Mouse (Mus musculus): Measurements from ENCODE around the gene Necap1. TPM values are rescaled to one million over a fixed set of nuclear protein-coding genes. Genes with fewer than 3 reads are reported as not detected.

The Necap1 gene
- 39.8 and 44.4 TPM in 2 replicates for polyA plus RNA-seq (2014; fragmentation: Nextera tagmentation; extraction: Ambion mirVana)

GRCm38 (mm10) chr6:122873871-122874719, at the start of gene Necap1:
Gene Necap1 (plus strand): TSS chr6:122874474.
- peak within 1 kb of the TSS; percentile 74 for H3K4me2 ChIP-seq
- peak; percentile 95 for DNase-seq (ENCODE audit: low spot score)

DNA sequence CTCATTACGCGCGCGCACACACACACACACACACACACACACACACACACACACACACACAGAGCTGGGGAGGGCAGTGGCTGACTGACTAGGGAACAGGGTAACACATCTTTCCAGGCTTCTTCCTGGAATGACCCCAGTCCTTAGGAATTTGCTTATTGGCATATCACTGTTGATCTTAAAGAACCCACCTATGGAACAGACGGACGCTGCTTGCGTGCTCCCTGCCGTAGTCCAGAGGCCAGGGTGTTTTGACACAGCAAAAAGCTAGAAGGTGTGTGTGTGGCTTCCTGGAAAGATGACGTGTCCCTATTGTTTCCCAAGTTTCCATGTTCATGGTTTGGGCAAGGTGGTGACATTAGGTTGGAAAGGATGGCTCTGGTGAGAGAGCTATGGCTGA, 49.1 kb upstream of the Necap1 start:
- no peak overlapping the region for H3K27ac ChIP-seq (ENCODE audit: low read depth, low read length)
- no peaks in the 10 kb centered on the region for H3K27me3 ChIP-seq (replicated peaks; ENCODE audit: control insufficient read depth, insufficient read depth, low read length)
- no peaks in the 10 kb centered on the region for H3K36me3 ChIP-seq (ENCODE audit: control insufficient read depth, insufficient read depth, low read length)
- H3K9me3 ChIP-seq (ENCODE audit: control insufficient read depth, low read length): no peaks in the 10 kb centered on the region
- ATAC-seq (replicated peaks; ENCODE audit: low FRiP score) (no peak), DNase-seq (ENCODE audit: low spot score) (no peak)
- 89% methylated on average over 9 of the region's 9 CpGs for WGBS
- H3K4me1 ChIP-seq (replicated peaks; ENCODE audit: control insufficient read depth, insufficient read depth, low read length): peaks cover 30% of the 10 kb centered on the region
- no peak overlapping the region for H3K4me3 ChIP-seq (ENCODE audit: low read depth, low read length)
- H3K4me2 ChIP-seq: no peak overlapping the region
- no peak overlapping the region for H3K9ac ChIP-seq (ENCODE audit: low read depth, low read length)

More at GRCm38 (mm10) chr6:122873871-122874719, at the start of gene Necap1:
- Histone ChIP-seq H3K9ac (ENCODE audit: low read depth, low read length) (peak within 1 kb of the TSS; percentile 85), H3K27me3 (replicated peaks; ENCODE audit: control insufficient read depth, insufficient read depth, low read length) (no peaks in the 10 kb centered on the region), H3K27ac (ENCODE audit: low read depth, low read length) (peak within 1 kb of the TSS; percentile 62), H3K4me1 (replicated peaks; ENCODE audit: control insufficient read depth, insufficient read depth, low read length) (peaks cover 9% of the 10 kb centered on the region), H3K4me3 (ENCODE audit: low read depth, low read length) (peak within 1 kb of the TSS; percentile 85), H3K36me3 (ENCODE audit: control insufficient read depth, insufficient read depth, low read length) (peaks cover 9% of the 10 kb centered on the region; the same call in 1 of the 2 replicates), H3K9me3 (ENCODE audit: control insufficient read depth, low read length) (no peaks in the 10 kb centered on the region)
- 8% methylated on average over 43 of the region's 43 CpGs for WGBS
- ATAC-seq (replicated peaks; ENCODE audit: low FRiP score): peak; percentile 95

- H3K4me3 ChIP-seq (ENCODE audit: low read depth, low read length): peak overlapping the region; percentile 49
- WGBS: 4% methylated on average over 26 of the region's 29 CpGs
- no peaks in the 10 kb centered on the region for H3K9me3 ChIP-seq (ENCODE audit: control insufficient read depth, low read length)
- H3K36me3 ChIP-seq (ENCODE audit: control insufficient read depth, insufficient read depth, low read length): no peaks in the 10 kb centered on the region
- ATAC-seq (replicated peaks; ENCODE audit: low FRiP score) (peak; percentile 95), DNase-seq (ENCODE audit: low spot score) (peak; percentile 70)
- H3K4me2 ChIP-seq: peak overlapping the region; percentile 83
- peak overlapping the region; percentile 60 for H3K27ac ChIP-seq (ENCODE audit: low read depth, low read length)
- peak overlapping the region; percentile 66 for H3K9ac ChIP-seq (ENCODE audit: low read depth, low read length)
- H3K27me3 ChIP-seq (replicated peaks; ENCODE audit: control insufficient read depth, insufficient read depth, low read length): no peaks in the 10 kb centered on the region
- H3K4me1 ChIP-seq (replicated peaks; ENCODE audit: control insufficient read depth, insufficient read depth, low read length): peaks cover 21% of the 10 kb centered on the region
Measured at GRCm38 (mm10) chr6:122825923-122826742, 48.1 kb upstream of the Necap1 start.

DNA sequence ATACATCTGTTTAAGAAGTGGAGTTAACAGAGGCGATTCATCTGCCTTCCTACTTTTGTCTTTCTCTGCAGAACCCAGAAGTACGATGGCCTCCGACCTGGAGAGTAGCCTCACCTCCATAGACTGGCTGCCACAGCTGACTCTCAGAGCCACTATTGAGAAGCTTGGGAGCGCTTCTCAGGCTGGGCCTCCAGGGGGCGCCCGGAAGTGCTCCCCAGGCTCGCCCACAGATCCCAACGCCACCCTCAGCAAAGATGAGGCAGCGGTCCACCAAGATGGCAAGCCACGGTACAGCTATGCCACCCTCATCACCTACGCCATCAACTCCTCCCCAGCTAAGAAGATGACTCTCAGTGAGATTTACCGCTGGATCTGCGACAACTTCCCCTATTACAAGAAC, 46.2 kb upstream of the Necap1 start:
- Histone ChIP-seq H3K27me3 (replicated peaks; ENCODE audit: control insufficient read depth, insufficient read depth, low read length) (no peaks in the 10 kb centered on the region), H3K36me3 (ENCODE audit: control insufficient read depth, insufficient read depth, low read length) (no peaks in the 10 kb centered on the region), H3K9ac (ENCODE audit: low read depth, low read length) (no peak overlapping the region), H3K4me1 (replicated peaks; ENCODE audit: control insufficient read depth, insufficient read depth, low read length) (peaks cover 15% of the 10 kb centered on the region), H3K9me3 (ENCODE audit: control insufficient read depth, low read length) (no peaks in the 10 kb centered on the region), H3K4me3 (ENCODE audit: low read depth, low read length) (no peak overlapping the region), H3K4me2 (no peak overlapping the region), H3K27ac (ENCODE audit: low read depth, low read length) (no peak overlapping the region)
- no peak for DNase-seq (ENCODE audit: low spot score)
- WGBS: 39% methylated on average over 13 of the region's 13 CpGs
- ATAC-seq (replicated peaks; ENCODE audit: low FRiP score): 0 out of 2 replicates have a peak, but pooled peaks have one; percentile 21

DNA sequence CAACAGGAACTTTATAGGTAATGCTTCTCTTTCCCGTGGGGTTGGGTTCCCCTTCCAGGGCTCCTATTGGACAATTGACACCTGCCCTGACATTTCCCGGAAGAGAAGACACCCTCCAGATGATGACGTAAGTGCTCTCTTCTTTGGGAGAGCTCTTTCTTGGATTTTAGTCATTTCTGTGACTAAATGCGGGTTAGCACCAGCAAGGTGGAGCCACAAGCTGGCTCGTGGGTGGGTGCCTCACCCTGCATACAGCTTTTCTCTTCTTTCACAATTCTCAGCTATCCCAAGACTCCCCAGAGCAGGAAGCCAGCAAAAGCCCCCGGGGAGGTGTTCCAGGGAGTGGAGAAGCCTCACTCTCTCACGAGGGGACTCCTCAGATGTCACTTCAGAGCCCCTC, 41.4 kb upstream of the Necap1 start:
- WGBS: 81% methylated on average over 7 of the region's 7 CpGs
- H3K27ac ChIP-seq (ENCODE audit: low read depth, low read length): no peak overlapping the region
- H3K9ac ChIP-seq (ENCODE audit: low read depth, low read length): no peak overlapping the region
- peaks cover 19% of the 10 kb centered on the region for H3K36me3 ChIP-seq (ENCODE audit: control insufficient read depth, insufficient read depth, low read length)
- DNase-seq (ENCODE audit: low spot score) (no peak), ATAC-seq (replicated peaks; ENCODE audit: low FRiP score) (no peak)
- no peak overlapping the region for H3K4me3 ChIP-seq (ENCODE audit: low read depth, low read length)
- H3K27me3 ChIP-seq (replicated peaks; ENCODE audit: control insufficient read depth, insufficient read depth, low read length): no peaks in the 10 kb centered on the region
- no peaks in the 10 kb centered on the region for H3K9me3 ChIP-seq (ENCODE audit: control insufficient read depth, low read length)
- H3K4me1 ChIP-seq (replicated peaks; ENCODE audit: control insufficient read depth, insufficient read depth, low read length): no peaks in the 10 kb centered on the region
- no peak overlapping the region for H3K4me2 ChIP-seq

DNA sequence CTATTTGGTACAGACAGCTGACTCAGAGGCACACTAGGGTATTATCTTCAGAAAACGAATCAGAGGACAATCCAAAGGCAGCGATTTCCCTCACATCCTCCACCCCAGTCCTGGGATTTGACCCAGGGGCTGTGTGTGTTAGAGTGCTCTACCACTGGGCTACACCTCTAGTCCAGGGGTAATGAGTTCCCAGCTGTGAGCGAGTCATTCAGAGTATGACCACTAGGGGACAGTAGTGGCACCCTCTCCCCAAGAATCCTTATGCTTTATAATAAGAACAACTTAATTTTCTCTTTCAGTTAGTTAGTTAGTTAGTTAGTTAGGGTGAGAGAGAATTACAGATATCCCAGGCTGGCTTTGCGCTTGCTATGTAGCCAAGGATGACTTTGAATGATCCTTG, 39.9 kb upstream of the Necap1 start:
- ATAC-seq (replicated peaks; ENCODE audit: low FRiP score) (0 out of 2 replicates have a peak, but pooled peaks have one; percentile 42), DNase-seq (ENCODE audit: low spot score) (no peak)
- no peak overlapping the region for H3K4me3 ChIP-seq (ENCODE audit: low read depth, low read length)
- H3K4me2 ChIP-seq: no peak overlapping the region
- H3K9me3 ChIP-seq (ENCODE audit: control insufficient read depth, low read length): no peaks in the 10 kb centered on the region
- H3K27me3 ChIP-seq (replicated peaks; ENCODE audit: control insufficient read depth, insufficient read depth, low read length): no peaks in the 10 kb centered on the region
- H3K4me1 ChIP-seq (replicated peaks; ENCODE audit: control insufficient read depth, insufficient read depth, low read length): no peaks in the 10 kb centered on the region
- H3K9ac ChIP-seq (ENCODE audit: low read depth, low read length): no peak overlapping the region
- 61% methylated on average over 4 of the region's 4 CpGs for WGBS
- H3K27ac ChIP-seq (ENCODE audit: low read depth, low read length): no peak overlapping the region
- H3K36me3 ChIP-seq (ENCODE audit: control insufficient read depth, insufficient read depth, low read length): peaks cover 22% of the 10 kb centered on the region

DNA sequence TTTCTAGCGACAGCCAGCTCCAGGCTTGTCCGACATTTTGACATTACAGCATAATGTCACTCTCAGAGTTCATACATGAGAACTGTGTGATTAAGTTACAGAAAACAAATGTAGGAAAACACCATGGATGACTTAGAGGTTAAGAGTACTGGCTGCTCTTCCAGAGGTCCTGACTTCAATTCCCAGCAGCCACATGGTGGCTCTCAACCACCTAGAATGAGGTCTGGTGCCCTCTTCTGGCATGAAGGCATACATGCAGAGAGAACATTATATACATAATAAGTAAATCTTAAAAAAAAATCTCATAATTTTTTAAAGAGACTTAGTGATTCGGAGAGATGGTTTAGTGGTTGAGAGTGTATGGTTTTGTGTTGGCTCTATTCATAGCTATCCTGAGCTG, 37.3 kb upstream of the Necap1 start:
- DNase-seq (ENCODE audit: low spot score) (no peak), ATAC-seq (replicated peaks; ENCODE audit: low FRiP score) (no peak)
- Histone ChIP-seq H3K9me3 (ENCODE audit: control insufficient read depth, low read length) (no peaks in the 10 kb centered on the region), H3K4me3 (ENCODE audit: low read depth, low read length) (no peak overlapping the region), H3K36me3 (ENCODE audit: control insufficient read depth, insufficient read depth, low read length) (peaks cover 22% of the 10 kb centered on the region), H3K4me2 (no peak overlapping the region), H3K9ac (ENCODE audit: low read depth, low read length) (no peak overlapping the region), H3K4me1 (replicated peaks; ENCODE audit: control insufficient read depth, insufficient read depth, low read length) (no peaks in the 10 kb centered on the region), H3K27ac (ENCODE audit: low read depth, low read length) (no peak overlapping the region), H3K27me3 (replicated peaks; ENCODE audit: control insufficient read depth, insufficient read depth, low read length) (no peaks in the 10 kb centered on the region)
- 93% methylated on average over 3 of the region's 3 CpGs for WGBS

DNA sequence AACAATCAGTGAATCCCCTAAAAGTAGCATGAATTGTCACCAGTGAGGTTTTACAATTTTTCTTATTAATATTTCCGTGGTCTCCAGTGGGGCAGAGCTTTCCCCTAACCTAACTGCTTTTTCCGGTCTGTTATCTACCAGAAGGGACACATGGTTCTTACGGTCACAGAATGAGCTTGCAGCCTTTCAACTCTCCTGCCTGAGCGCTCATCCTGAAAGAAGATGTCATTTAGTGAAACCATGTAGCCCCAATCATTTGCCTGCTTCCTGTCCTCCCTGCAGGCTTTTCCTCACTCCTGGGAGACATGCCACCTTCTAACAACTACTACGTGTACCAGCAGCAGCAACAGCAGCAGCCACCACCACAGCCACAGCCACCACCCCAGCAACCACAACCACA, 36.7 kb upstream of the Necap1 start:
- no peak overlapping the region for H3K9ac ChIP-seq (ENCODE audit: low read depth, low read length)
- H3K4me2 ChIP-seq: no peak overlapping the region
- H3K36me3 ChIP-seq (ENCODE audit: control insufficient read depth, insufficient read depth, low read length): peaks cover 22% of the 10 kb centered on the region
- H3K27ac ChIP-seq (ENCODE audit: low read depth, low read length): no peak overlapping the region
- no peaks in the 10 kb centered on the region for H3K27me3 ChIP-seq (replicated peaks; ENCODE audit: control insufficient read depth, insufficient read depth, low read length)
- no peaks in the 10 kb centered on the region for H3K9me3 ChIP-seq (ENCODE audit: control insufficient read depth, low read length)
- H3K4me1 ChIP-seq (replicated peaks; ENCODE audit: control insufficient read depth, insufficient read depth, low read length): no peaks in the 10 kb centered on the region
- 77% methylated on average over 5 of the region's 5 CpGs for WGBS
- DNase-seq (ENCODE audit: low spot score) (no peak), ATAC-seq (replicated peaks; ENCODE audit: low FRiP score) (no peak)
- H3K4me3 ChIP-seq (ENCODE audit: low read depth, low read length): no peak overlapping the region
